Mouse (Mus musculus) ZHBTc4 (cell line): ENCODE measurements around the gene Tomm20.
"Not testable (repeated sequence)": the region's sequence is repeated elsewhere in the genome, so short reads cannot be mapped to it uniquely, and the experiment has no call there.

Experiments used
- DNase-seq: peaks from one replicate; pipeline ENCODE4 v3.0.0-alpha.2; 2011; ENCODE audit warnings: low read depth, low spot score

Tomm20 gene

DNA sequence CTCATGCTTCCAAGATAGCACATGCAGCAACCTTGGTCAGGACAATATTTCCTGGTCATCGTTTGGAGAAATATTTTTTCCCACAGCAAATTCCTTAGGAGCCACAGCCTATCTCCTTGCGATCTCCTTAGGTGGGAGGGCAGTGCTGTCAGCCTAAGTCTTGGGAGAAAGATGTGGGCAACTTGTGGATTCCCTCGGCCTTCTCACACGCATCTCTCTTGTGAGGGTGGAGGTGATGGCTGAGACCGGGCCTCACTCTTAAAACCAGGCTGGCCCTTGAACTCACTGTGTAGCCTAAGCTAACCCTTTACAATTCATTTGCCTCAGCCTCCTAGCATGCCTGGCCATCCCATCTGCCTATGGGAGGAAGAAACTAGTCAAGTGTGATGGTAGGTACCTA lies 25.9 kb downstream of the Tomm20 start:
- DNase-seq: no peak

DNA sequence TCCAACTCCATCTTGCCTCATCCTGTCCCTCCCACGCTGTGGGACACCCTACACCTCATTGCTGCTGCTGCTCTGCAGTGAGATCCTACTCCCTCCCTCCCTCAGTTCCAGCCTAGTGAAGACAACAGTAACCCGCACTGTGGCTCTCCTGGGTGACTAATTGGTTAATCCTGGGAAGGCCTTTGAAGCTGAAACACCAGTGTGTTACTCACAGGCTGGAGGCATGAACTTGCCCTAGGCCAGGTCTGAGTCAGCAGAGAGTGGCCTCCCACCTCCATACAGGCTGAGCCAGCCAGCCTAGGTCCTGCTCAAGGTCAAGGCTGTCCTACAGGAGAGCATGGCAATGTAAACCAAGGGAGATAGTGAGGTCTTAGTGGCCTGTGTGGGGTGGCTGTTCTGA lies 26.4 kb downstream of the Tomm20 start:
- DNase-seq: no peak

DNA sequence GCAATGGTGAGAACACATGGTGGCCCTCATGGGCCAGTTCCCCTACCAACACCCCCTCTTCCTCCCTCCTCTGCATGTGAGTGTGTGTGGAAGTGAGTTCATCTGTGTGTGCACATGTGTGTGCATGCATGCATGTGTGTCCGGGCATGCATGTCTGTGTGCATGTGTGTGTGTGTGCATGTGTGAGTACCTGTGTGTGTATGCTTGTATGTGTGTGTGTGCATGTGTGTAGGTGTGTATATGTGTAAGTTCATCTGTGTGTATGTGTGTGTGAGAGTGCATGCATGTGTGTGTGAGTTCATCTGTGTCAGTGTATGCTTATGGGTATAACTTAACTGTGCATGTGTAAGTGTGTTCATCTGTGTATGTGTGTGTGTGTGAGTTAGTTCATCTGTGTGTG lies 27.3 kb downstream of the Tomm20 start:
- DNase-seq: no peak

DNA sequence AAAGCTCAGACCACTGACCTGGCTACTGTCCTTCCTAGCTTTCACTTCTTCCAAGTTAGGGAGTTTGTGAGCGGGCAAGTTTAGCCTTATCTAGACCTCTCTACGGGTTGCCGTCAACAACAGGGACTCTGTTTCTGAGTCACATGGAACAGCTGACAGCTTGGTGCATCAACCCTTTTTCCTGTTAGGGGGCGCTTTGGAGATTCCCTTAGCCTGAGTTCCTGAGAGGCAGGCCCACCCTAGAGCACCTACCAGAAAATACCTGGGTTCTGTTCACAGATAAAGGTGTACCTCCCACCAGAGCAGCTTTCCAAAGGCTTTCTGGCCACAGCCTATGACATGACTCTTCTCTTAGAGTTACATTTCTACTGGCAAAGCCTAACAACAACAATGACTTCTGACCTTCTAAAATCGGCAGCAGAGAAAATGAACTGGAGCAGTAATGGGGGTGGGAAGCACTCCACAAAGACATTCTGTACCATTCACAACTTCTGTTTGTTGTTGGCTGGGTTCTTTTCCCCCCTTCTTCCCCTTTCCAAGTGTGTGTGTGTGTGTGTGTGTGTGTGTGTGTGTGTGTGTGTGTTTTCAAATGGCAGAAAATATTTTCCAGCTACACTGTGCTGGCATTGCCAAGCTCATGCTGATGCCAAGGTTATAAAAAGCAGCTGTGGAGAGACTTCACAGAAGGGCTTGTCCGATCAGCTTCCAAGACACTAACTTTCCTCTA lies 28.3 kb downstream of the Tomm20 start:
- peak; percentile 25 for DNase-seq

DNA sequence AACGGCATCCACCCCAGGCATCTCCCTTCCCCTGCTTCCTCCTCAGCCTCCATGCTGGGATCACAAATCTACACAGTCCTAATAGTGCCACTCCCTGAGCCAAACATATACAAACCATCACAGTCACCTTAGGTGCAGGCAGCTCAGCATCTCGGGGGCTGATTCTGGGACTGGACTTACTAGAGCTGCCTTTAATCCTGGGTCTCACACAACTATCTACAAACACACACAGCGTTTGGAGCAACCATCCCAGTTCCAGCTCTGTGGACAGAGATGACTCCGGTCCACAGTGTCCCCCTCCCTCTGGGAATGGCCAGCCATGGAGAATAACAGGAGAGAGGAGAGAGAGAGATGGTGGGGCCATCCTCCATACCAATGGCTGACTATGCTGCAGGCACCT lies 29.0 kb downstream of the Tomm20 start:
- DNase-seq: no peak

DNA sequence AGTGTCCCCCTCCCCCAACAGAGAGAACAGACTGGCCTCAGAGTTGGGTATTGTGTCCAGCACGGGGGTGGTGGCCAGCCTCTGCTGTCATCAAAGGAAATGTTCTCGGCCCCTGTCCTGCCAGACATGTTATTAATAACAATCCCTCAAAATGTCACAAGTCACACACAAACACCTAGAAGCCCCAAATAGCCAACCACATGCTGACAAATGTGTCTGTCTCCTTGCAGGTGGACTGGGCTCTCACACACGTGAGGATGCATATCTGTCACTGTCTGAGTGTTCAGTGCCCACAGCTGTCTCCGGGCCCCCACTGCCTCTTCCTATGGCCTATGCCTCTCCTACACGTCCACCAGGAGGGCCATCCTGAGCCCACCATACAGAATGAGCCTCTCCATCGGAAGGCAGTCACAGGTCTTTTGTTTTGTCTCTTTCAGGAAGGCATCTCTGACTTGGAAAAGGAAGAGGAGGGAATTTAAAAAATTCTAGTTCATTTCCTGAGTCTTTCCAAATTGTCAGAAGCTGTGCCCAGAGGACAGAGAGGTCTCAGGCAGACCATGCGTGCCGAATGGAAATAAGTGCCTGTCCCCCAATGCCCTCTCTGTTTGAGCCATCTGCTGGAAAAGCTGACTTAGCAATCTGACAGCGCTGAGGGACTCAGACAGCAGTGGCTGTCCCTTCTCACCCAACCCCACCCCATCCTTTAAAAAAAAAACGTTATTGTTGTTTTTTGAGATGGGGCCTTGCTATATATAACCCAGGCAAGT lies 30.9 kb downstream of the Tomm20 start:
- no peak for DNase-seq

DNA sequence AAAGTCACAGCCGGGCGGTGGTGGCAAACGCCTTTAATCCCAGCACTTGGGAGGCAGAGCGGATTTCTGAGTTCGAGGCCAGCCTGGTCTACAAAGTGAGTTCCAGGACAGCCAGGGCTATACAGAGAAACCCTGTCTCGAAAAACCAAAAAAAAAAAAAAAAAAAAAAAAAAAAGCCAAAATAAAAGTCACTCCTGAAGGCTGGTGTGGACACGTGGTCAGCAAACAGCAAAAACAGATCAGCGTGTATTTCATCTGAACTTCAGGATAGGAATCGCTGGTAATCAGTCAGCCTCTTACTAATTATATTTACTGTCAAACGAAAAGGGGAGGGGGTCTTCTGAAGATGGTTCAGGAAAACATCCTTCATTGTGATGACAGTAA lies 31.5 kb downstream of the Tomm20 start:
- DNase-seq: not testable (repeated sequence)

DNA sequence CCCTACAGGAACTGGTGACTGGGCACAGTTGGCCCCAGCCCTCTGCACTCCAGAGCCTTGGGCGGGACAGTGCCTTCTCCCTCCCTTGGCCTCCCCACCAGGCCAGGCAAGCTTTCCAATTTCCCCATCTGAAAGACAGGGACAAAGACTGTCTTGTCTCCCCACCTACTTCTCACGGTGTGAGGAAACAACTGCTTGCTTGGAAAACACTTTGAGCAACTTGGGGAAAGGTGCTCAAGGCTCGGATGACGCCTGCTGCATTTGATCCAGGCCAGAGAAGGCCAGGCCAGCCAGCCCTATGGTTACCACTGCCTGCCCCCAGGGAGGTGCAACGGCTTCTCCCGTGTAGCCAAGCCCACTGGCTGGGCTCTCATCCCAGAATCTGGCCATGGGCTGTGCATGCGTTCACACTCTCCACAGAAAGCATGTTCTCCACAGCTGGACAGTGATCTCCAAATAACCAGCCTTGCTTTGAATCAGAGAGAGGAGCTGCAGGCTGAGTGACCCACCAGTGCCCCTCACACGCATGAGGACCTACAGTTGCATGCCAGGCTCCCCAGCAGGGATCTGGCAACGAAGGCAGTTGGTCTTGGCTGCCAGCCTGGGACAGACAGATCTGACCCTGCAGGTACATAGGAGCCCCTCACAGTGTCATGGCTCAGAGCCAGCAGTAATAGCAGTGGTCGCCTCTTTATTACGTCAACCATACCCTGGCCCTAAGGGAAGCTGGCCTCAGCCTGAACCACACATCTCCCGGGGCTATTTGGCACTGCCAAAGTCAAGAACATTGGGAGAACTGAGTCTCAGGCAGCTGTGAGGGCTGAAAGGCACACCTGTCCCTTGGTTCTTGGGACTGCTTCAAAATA lies 32.2 kb downstream of the Tomm20 start:
- DNase-seq: no peak

DNA sequence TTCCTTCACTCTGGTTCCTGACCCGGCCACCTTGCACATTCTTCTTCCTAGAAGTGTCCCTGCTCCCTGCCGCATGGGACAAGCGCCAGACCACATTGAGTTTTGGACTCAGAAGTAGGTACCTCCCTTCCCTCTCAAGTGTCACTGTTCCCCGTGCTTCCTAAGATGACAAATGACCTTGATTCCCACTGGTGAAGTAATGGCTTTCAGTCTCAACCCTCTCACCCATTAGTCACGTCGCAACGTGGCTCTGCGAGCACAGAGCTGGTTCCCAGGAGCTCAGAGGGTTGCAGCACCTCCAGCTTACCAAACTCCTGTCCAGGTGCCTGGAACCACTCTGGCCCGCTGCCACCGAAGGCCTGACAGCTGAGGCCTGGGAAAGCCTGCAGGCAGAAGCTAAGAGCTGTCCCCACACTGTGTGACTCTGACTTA lies 36.3 kb downstream of the Tomm20 start:
- DNase-seq: no peak

DNA sequence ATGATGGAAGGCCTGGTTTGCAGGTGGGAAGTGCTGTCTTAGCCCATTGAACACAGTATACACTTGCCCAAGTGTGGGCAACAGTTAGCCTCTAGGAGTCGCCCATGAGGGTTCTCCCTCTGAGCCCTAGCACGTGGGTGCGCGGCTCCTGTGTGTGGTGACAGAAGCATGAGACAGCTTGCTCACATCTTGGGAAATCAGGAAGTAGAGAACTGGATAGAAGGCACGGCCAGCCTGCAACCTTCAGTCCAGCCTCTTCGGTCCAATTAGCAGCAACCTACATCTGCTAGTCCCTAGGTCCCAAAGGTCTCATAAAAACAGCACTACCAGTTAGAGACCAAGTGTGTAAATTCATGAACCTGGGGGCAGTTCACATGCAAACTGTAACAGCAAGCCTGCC lies 36.8 kb downstream of the Tomm20 start:
- no peak for DNase-seq

DNA sequence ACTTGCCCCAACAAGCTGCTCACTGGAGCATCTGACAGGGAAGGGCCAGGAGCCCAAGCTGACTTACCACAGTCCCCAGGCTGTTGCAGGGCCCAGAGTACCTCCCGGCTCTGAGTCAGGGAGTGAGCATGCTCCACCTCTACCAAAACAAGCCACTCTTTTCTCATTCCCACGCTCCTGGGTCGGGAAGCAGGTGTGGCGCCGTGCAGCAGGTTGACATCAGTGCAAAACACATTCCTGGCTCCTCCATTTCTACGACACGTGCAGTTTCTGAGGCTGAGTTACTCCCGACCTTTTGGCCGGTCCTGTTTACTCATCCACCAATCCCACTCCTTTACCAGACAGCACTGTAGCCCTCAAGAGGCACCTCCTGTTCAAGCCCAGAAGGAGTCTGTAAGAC lies 37.7 kb downstream of the Tomm20 start:
- no peak for DNase-seq

DNA sequence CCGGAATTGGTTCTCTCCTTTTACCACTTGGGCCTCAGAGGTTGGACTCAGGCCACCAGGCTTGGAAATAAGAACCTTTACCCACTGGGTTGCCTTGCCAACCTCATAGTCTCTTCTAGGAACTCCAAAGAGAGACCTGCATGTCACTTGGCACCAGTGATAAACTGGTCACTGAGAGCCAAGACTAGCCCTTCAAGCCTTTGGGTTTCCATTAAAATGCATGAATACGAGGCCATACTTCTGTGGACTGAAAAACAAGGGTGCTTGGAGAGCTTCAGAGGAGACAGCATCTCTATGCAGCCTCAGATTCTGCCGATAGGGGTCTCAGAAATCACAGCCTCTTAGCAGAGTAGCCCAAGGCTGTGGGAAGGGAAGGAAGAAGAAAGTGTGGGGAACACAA lies 38.3 kb downstream of the Tomm20 start:
- no peak for DNase-seq

DNA sequence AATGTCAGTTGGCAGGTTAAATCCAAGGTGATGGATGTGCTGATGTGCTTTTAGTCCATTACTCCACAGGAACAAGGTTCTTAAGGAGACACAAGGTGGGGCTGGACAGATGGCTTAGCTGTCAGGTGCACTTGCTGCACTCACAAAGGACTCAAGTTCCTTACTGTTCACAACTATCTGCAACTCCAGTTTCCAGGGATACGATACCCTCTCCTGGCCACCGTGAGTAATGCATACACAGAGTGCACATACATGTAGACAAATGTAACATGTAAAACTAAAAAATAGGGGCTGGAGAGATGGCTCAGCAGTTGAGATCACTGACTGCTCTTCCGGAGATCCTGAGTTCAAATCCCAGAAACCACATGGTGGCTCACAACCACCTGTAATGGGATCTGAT lies 40.3 kb downstream of the Tomm20 start:
- peak; percentile 78 for DNase-seq

DNA sequence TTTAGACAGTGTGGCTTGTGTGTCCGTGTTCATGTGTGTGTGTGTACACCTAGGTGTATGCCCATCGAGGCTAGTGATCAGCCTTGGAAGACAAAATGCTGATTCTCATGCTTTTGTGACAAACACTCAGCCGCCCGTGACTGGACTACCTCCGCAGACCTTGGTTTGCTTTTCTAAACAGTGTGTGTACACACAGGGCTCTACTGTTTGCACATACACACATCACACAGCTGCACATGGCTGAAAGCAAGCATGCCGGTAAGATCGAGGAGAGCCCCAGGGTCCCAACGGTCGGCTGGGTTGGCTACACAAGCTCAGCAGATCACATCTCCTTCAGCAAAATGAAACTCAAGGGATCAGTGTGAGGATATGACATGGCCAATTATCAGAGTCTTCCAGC lies 41.7 kb downstream of the Tomm20 start:
- no peak for DNase-seq

DNA sequence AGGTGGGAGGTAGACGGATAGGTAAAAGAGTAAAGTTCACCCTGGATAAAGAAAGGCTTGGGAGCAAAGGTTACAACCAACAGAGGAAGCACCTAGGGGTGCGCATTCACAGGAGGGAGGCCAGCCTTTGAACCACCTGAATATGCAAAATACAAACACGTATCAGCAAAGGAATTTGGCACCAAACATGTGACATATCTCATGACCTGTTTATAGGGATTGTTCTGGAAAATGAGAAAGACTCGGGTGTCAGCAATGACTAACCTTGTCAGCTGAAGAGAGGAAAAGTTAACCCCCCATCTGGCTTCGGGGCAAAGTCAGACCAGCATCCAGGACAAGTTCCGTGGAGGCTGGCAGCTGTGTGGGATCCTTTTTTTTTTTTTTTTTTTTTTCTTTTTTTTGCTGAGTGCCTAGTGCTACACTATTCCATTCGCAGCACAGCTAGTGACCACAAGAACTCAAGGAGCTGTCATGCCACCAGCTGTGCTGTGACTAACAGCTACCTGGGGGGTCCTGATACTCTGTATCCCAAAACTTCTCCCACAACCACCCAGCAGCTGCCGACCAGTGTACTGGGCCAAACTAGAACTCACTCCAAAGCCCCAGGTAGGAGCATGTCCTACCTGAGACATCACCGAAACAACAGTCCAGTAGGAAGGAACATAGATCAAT lies 42.3 kb downstream of the Tomm20 start:
- DNase-seq: no peak

DNA sequence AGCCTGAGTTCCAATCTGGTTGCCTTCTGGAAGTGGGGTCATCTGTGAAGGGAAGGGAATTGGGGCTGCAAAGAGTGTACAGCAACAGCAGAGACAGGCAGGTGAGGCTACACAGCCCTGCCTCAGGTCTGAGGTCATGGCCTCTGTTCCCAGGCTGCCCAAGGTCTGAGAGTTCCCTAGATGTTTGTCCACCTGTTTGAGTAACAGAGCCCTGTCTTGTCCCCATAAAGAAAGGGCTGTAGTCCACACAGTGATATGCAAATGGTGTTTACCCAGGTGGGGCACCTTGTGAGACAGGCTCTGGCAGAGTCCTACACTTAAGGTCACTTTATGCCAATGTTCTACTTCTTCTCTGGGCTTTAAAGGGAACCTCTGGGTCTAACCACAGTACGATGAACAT lies 44.0 kb downstream of the Tomm20 start:
- DNase-seq: no peak

DNA sequence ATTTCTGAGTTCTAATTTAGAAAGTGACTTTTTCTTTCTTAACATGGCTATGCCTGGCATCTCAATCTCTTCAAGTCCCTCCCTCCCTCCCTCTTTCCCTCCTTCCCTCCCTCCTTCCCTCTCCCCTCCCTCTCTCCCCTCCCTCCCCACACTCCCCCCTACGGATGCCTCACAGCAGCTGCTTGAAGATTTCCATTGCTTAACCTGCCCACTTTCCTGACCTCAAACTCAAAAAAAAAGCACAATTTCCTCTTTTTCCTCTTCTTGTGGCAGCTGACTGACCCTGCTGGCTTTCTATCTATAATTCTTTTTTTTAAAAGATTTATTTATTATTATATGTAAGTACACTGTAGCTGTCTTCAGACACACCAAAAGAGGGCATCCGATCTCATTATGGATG lies 44.6 kb downstream of the Tomm20 start:
- DNase-seq: no peak

DNA sequence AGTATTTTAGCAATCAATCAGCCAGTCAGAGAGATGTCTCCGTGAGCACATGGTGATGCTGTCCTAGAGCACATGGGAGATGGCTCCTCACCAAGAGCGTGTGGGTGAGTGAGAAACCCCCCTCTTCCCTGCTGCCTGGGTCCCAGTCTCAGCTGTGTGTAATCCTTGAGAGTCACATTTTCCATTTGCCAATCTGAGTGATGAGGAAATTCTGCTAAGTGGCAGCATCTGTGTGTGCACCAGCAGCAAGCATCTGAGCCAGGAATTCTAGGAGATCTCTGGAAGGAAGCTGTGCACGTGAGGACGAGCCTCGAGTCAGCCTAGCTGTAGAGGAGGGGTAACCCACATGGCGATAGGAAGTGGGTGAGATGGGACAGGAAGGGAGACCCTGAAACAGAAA lies 50.5 kb downstream of the Tomm20 start:
- DNase-seq: no peak

DNA sequence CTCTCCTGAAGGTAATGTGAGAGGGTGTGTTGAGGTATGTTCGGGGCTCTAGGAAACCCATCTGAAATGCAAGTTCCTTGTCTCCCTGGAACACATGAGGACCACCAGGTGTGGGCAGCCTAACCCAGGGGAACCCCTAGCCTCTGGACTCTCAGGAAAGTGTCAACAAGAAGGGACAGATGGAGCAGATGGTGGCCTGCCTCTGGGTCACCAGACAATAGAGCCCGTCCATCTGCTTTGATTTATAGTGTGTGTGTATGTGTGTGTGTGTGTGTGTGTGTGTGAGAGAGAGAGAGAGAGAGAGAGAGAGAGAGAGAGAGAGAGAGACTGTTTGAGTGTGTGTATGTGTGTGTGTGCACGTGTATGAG lies 58.0 kb downstream of the Tomm20 start:
- no peak for DNase-seq

DNA sequence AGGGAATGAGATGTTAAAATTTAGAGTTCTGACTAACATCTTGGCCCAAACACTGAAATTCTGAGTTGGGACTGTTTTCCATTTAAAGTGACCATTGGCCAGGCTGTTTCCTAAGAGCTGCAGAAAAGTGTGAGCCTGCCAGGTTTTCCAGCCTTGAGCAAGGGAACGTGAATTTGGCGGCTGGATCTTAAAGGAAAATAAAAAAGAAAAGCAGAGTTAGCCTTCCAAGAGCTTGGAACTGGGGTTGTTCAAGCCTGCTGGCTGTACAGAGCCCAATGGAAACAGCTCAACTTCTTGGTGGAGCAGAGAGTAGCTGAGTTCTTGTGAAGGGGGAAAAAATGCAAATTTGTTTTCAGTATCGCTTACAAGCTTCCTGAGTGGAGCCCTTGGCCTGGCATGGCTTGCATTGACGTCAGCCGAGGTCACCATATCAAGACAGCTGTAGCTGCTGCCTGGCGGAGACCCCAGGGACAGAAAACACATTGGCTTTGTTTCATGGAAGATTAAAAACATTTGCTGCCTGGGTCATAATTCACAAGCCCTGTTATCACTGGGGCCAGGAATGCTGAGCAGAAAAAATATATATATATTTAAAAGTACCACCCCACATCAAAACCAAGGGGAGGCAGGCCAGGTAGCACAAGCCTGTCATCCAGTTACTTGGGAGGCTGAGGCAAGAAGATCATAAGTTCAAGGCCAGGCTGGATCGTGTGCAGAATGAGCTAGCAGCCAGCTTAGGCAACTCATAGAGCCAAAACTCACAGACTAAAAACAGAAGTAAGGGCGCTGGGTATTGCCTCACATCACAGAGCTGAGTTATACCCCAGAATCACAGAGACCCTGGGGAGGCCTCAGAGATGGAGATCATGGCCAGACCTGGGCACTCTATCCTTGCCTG lies 58.7 kb downstream of the Tomm20 start:
- no peak for DNase-seq
